ENCODE assay signal across 7 mouse cellular contexts in genomic region chr16:11323324-11324051, GRCm38 (mm10). TPM values are rescaled to one million over a fixed set of nuclear protein-coding genes. Genes with fewer than 3 reads are reported as not detected.
DNase-seq lines count a peak whose midpoint lies in the region; ATAC-seq and TF ChIP-seq lines count a peak whose summit lies in the region.

No protein-coding gene starts in this region.

- peak overlapping the region; percentile 70 for H3K4me3 ChIP-seq in forebrain, embryonic 15.5 days
- H3K4me3 ChIP-seq in intestine, postnatal 0 days (ENCODE audit: low read depth, low read length) = peak overlapping the region; percentile 81
- H3K4me3 ChIP-seq in liver, embryonic 13.5 days (replicated peaks) = peak overlapping the region; percentile 90
- peak overlapping the region; percentile 86 for H3K4me3 ChIP-seq in neural tube, embryonic 15.5 days (replicated peaks)

- no peaks in the 10 kb centered on the region for H3K36me3 ChIP-seq in forebrain, embryonic 15.5 days
- no peaks in the 10 kb centered on the region for H3K36me3 ChIP-seq in intestine, postnatal 0 days (ENCODE audit: control insufficient read depth, insufficient read depth)
- H3K36me3 ChIP-seq in liver, embryonic 13.5 days = no peaks in the 10 kb centered on the region
- H3K36me3 ChIP-seq in neural tube, embryonic 15.5 days = no peaks in the 10 kb centered on the region

- no peak for ATAC-seq in forebrain, embryonic 15.5 days (replicated peaks)
- ATAC-seq in intestine, postnatal 0 days = no peak
- peak; percentile 56 for ATAC-seq in liver, embryonic 13.5 days (ENCODE audit: low read depth)
- peak; percentile 33 for ATAC-seq in neural tube, embryonic 15.5 days (ENCODE audit: low FRiP score)

- no peaks in the 10 kb centered on the region for H3K9me3 ChIP-seq in forebrain, embryonic 15.5 days
- H3K9me3 ChIP-seq in intestine, postnatal 0 days (ENCODE audit: control insufficient read depth) = no peaks in the 10 kb centered on the region
- H3K9me3 ChIP-seq in liver, embryonic 13.5 days (replicated peaks) = no peaks in the 10 kb centered on the region
- H3K9me3 ChIP-seq in neural tube, embryonic 15.5 days (replicated peaks) = no peaks in the 10 kb centered on the region

- DNase-seq in 3134 (ENCODE audit: extremely low read depth, insufficient read length, low spot score) (peak; percentile 55), 3T3-L1 (ENCODE audit: low read depth, low spot score) (peak; percentile 75)
- DNase-seq in brain, adult 2 months (ENCODE audit: low read depth, low spot score) = peak; percentile 61
- peak; percentile 29 for DNase-seq in liver, embryonic 13.5 days

- peak overlapping the region; percentile 89 for H3K4me2 ChIP-seq in forebrain, embryonic 15.5 days (replicated peaks)
- peak overlapping the region; percentile 82 for H3K4me2 ChIP-seq in intestine, postnatal 0 days (replicated peaks; ENCODE audit: low read depth)
- peak overlapping the region; percentile 93 for H3K4me2 ChIP-seq in liver, embryonic 13.5 days
- H3K4me2 ChIP-seq in neural tube, embryonic 15.5 days = peak overlapping the region; percentile 93

- 3% methylated on average over 17 of the region's 17 CpGs for WGBS in forebrain, embryonic 15.5 days
- WGBS in intestine, postnatal 0 days = 4% methylated on average over 17 of the region's 17 CpGs
- WGBS in liver, embryonic 13.5 days (ENCODE audit: insufficient replicate concordance) = 9% methylated on average over 17 of the region's 17 CpGs
- 4% methylated on average over 17 of the region's 17 CpGs for WGBS in neural tube, embryonic 15.5 days

- H3K27ac ChIP-seq in forebrain, embryonic 15.5 days (replicated peaks) = peak overlapping the region; percentile 90
- peak overlapping the region; percentile 71 for H3K27ac ChIP-seq in intestine, postnatal 0 days (ENCODE audit: low read depth, low read length)
- peak overlapping the region; percentile 78 for H3K27ac ChIP-seq in liver, embryonic 13.5 days
- H3K27ac ChIP-seq in neural tube, embryonic 15.5 days (replicated peaks) = peak overlapping the region; percentile 93

- peaks cover 16% of the 10 kb centered on the region for H3K4me1 ChIP-seq in forebrain, embryonic 15.5 days
- H3K4me1 ChIP-seq in intestine, postnatal 0 days (replicated peaks; ENCODE audit: control insufficient read depth, insufficient read depth, low read length) = 0 out of 2 replicates have a peak, but pooled peaks cover 5% of the 10 kb centered on the region
- peaks cover 19% of the 10 kb centered on the region for H3K4me1 ChIP-seq in liver, embryonic 13.5 days (replicated peaks)
- H3K4me1 ChIP-seq in neural tube, embryonic 15.5 days = peaks cover 15% of the 10 kb centered on the region

- H3K27me3 ChIP-seq in forebrain, embryonic 15.5 days = no peaks in the 10 kb centered on the region
- H3K27me3 ChIP-seq in intestine, postnatal 0 days (replicated peaks; ENCODE audit: control insufficient read depth, insufficient read depth, low read length) = no peaks in the 10 kb centered on the region
- H3K27me3 ChIP-seq in liver, embryonic 13.5 days = no peaks in the 10 kb centered on the region
- 0 out of 2 replicates have a peak, but pooled peaks cover 3% of the 10 kb centered on the region for H3K27me3 ChIP-seq in neural tube, embryonic 15.5 days (replicated peaks)

- peak overlapping the region; percentile 73 for H3K9ac ChIP-seq in forebrain, embryonic 15.5 days (replicated peaks)
- H3K9ac ChIP-seq in intestine, postnatal 0 days (ENCODE audit: low read depth, low read length) = peak overlapping the region; percentile 84
- peak overlapping the region; percentile 94 for H3K9ac ChIP-seq in liver, embryonic 13.5 days
- H3K9ac ChIP-seq in neural tube, embryonic 15.5 days (replicated peaks) = peak overlapping the region; percentile 90

- no peak for TF ChIP-seq CTCF in intestine, postnatal 0 days (IDR thresholded peaks at IDR 0.05; ENCODE audit: low read depth)

RNA-seq across cellular contexts. Expression of gene Snx29, which starts 0.8 kb away (rescaled TPM):
- polyA plus RNA-seq in forebrain, embryonic 15.5 days (2015; fragmentation: Nextera tagmentation; extraction: Ambion mirVana) = 14.1 and 15.9 TPM in 2 replicates
- polyA plus RNA-seq in intestine, postnatal 0 days (2015; fragmentation: Nextera tagmentation; extraction: Ambion mirVana) = 1.9 and 4.0 TPM in 2 replicates
- 3.4 and 4.4 TPM in 2 replicates for polyA plus RNA-seq in liver, embryonic 13.5 days (2015; fragmentation: Nextera tagmentation; extraction: Ambion mirVana)
- polyA plus RNA-seq in neural tube, embryonic 15.5 days (2015; fragmentation: Nextera tagmentation; extraction: Ambion mirVana) = 17.7 and 18.7 TPM in 2 replicates

RNA-seq across cellular contexts. Expression of gene Tnfrsf17, which starts 9.9 kb away (rescaled TPM):
- not detected in 2 replicates for polyA plus RNA-seq in forebrain, embryonic 15.5 days (2015; fragmentation: Nextera tagmentation; extraction: Ambion mirVana)
- polyA plus RNA-seq in intestine, postnatal 0 days (2015; fragmentation: Nextera tagmentation; extraction: Ambion mirVana) = not detected in 2 replicates
- not detected in 2 replicates for polyA plus RNA-seq in liver, embryonic 13.5 days (2015; fragmentation: Nextera tagmentation; extraction: Ambion mirVana)
- polyA plus RNA-seq in neural tube, embryonic 15.5 days (2015; fragmentation: Nextera tagmentation; extraction: Ambion mirVana) = 0.19 TPM in 1 of 2 replicates, not detected in the other

Comparison
In these comparisons a context has a peak if more than half of its experiments do, and no peak if none do; other contexts are left out.
1. ATAC-seq: peak in liver, embryonic 13.5 days (single experiment) and neural tube, embryonic 15.5 days (single experiment); none in forebrain, embryonic 15.5 days (single experiment) and intestine, postnatal 0 days (single experiment).
2. Peak in every context shown above with its lines, with median percentiles within 50 percentile points of each other: DNase-seq, H3K27ac ChIP-seq, H3K4me2 ChIP-seq, H3K4me3 ChIP-seq and H3K9ac ChIP-seq.